Mouse (Mus musculus) ES-E14 (cell line): ENCODE data around the gene Olfr110.
"Not testable (repeated sequence)": the region's sequence is repeated elsewhere in the genome, so short reads cannot be mapped to it uniquely, and the experiment has no call there.

Experiments used
- CHD2 ChIP-seq: IDR thresholded peaks from 2 replicates; pipeline ENCODE4 v1.6.1; 2014; ENCODE audit warnings: mild to moderate bottlenecking, low read depth, low read length, inconsistent platforms
- HCFC1 ChIP-seq: IDR thresholded peaks from 2 replicates; pipeline ENCODE4 v1.6.1; 2012; ENCODE audit warnings: low read length, inconsistent platforms, borderline replicate concordance; ENCODE audit not compliant: insufficient read depth
- MAFK ChIP-seq: IDR thresholded peaks from 2 replicates; pipeline ENCODE4 v1.6.1; 2014; ENCODE audit warnings: mild to moderate bottlenecking, low read depth, low read length, inconsistent platforms; ENCODE audit not compliant: insufficient read depth
- ZC3H11A ChIP-seq: IDR thresholded peaks from 2 replicates; pipeline ENCODE4 v1.6.1; 2012; ENCODE audit warnings: low read depth, mild to moderate bottlenecking, inconsistent platforms, low read length, borderline replicate concordance
- ZNF384 ChIP-seq: IDR thresholded peaks from 2 replicates; pipeline ENCODE4 v1.6.1; 2012; ENCODE audit warnings: low read depth, low read length, inconsistent platforms

GRCm38 (mm10) chr17:37525427-37525826 is 33.2 kb downstream of the Olfr110 start:
- not testable (repeated sequence) for TF ChIP-seq CHD2, ZNF384, MAFK, ZC3H11A, HCFC1
